Mouse (Mus musculus): ENCODE measurements around the gene Taf9. TPM values are rescaled to one million over a fixed set of nuclear protein-coding genes. Genes with fewer than 3 reads are reported as not detected.
A peak's percentile ranks its signal among the peaks of the same experiment; 100 is the strongest.

Gene Taf9
- total and polyA plus RNA-seq, 2 experiments from 2014 or later = 34.7 to 42.8 TPM

DNA sequence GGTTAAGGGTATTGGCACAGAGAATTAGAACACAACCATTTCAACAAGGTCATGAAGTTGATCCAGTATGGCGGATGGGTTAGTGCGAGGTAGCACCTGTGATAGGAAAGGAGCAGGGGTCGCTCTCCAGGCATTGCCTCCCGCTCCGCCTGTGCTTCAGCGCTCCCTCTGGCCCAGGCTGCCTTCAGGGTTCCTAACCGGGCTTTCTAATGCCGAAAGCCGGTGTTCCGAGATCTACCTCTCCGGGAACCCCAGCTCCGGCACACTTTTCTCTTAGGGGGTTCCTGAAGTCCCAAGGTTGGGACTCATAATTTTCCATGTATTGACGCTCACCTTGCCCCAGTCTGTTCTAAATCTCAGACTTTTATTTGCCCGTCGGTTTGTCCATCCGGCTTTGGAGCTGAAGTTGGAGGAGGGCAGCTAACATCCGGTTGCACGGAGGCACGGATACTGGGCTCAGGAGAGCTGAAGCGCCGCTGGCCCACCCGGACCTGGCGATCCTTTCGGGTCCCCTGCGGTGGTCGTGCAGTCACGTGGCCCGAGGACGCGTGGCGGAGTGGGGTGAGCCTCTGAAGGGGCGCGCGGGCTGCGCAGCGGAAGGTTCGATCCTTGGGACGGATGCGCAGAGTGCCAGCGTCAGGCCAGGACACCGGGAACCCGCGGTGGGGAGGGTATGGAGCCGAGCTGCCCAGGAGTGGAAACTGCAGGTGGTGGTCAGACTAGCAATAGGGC lies 18.1 kb downstream of the Taf9 start, which contains the start of gene Ccdc125:
Ccdc125 (plus strand) TSS at position 427 of the 732 bp plus-strand sequence.
- ATAC-seq = peak; percentile 76
- under 1% methylated on average over 44 of the region's 44 CpGs for WGBS
- peak within 1 kb of the TSS; percentile 45 for H3K9ac ChIP-seq (replicated peaks; ENCODE audit: low read length)
- no peaks in the 10 kb centered on the region for H3K36me3 ChIP-seq (ENCODE audit: insufficient read depth, low read length)
- H3K27me3 ChIP-seq (ENCODE audit: insufficient read depth, low read length) = no peaks in the 10 kb centered on the region
- no peaks in the 10 kb centered on the region for H3K4me1 ChIP-seq (ENCODE audit: insufficient read depth, low read length)
- H3K4me3 ChIP-seq (ENCODE audit: low read length) = peak within 1 kb of the TSS; percentile 48
- H3K9me3 ChIP-seq (ENCODE audit: low read length) = 0 out of 2 replicates have a peak, but pooled peaks cover 2% of the 10 kb centered on the region
- peak within 1 kb of the TSS; percentile 85 for H3K4me2 ChIP-seq (ENCODE audit: low read depth, low read length)
- H3K27ac ChIP-seq = no peak within 1 kb of the TSS
- TF ChIP-seq CTCF (IDR thresholded peaks at IDR 0.05; ENCODE audit: low read depth) = no peak
- DNase-seq (ENCODE audit: low spot score) = peak; percentile 16

DNA sequence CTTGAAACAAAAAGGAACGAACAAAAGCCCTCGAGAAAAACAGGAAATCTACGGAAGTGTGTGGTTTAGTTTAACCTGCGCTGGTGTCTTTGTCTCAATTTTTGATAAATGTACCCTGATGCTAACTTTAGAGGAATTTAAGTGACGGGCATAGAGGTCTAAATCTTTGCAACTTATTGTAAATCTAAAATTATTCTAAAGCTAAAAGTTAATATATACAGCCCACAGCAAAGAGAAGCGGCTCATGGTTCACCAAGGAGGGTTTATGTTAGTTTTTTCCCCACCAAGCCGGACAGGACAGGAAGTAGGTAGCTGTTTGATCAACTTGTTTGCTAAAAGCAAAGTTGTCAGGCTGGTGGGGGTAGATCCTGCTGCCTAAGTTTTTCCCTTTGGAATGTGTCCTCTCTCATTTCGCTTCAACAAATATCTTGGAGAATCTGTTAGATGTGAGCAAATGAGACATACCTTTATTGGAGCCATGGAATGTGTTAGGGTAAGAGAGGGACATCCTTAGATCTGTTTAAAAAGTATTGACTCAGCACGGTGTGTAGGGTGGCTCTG lies 18.9 kb downstream of the Taf9 start:
- 0 out of 2 replicates have a peak, but pooled peaks cover 2% of the 10 kb centered on the region for H3K9me3 ChIP-seq (ENCODE audit: low read length)
- no peak for TF ChIP-seq CTCF (IDR thresholded peaks at IDR 0.05; ENCODE audit: low read depth)
- peak overlapping the region; percentile 45; the same call in 1 of the 2 replicates for H3K9ac ChIP-seq (replicated peaks; ENCODE audit: low read length)
- 59% methylated on average over 9 of the region's 9 CpGs for WGBS
- DNase-seq (ENCODE audit: low spot score) = no peak
- H3K27me3 ChIP-seq (ENCODE audit: insufficient read depth, low read length) = no peaks in the 10 kb centered on the region
- no peak overlapping the region for H3K27ac ChIP-seq
- H3K4me1 ChIP-seq (ENCODE audit: insufficient read depth, low read length) = no peaks in the 10 kb centered on the region
- H3K4me3 ChIP-seq (ENCODE audit: low read length) = peak overlapping the region; percentile 48
- peak overlapping the region; percentile 85 for H3K4me2 ChIP-seq (ENCODE audit: low read depth, low read length)
- ATAC-seq = no peak
- H3K36me3 ChIP-seq (ENCODE audit: insufficient read depth, low read length) = no peaks in the 10 kb centered on the region

DNA sequence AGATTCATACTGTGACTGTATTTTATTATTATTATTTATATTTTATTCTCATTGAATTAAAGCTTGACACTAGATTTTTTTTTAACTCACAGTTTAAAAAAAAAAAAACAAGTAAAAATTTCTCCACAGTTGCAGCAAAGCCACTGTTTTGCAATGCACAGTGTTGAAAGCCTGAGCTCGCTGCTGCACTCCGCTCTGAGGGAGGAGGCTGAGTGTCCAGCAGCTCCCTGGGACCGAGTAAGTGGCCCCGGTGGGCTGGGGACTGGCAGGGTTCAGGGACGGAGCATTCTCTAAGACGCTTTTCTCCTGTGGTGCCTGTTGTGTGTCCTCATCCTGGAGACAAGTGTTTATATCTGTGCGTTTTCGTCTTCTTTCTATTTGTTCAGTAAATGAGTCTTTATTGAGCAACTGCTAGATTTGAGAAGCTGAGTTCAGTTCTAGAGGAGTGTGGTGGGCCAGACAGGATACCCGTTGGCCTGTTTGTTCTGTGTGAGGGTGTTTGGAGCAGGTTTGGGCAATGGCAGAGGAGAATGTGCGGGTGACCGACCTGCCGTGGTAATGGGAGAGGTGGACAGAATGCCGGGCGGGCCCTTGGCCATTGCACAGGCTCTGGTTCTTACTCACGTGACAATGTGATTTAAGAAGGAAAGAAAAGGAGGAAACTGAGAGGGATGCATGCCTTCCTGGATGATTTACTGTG lies 24.7 kb downstream of the Taf9 start:
- no peak overlapping the region for H3K27ac ChIP-seq
- no peak for TF ChIP-seq CTCF (IDR thresholded peaks at IDR 0.05; ENCODE audit: low read depth)
- H3K4me3 ChIP-seq (ENCODE audit: low read length) = no peak overlapping the region
- ATAC-seq = no peak
- H3K9ac ChIP-seq (replicated peaks; ENCODE audit: low read length) = no peak overlapping the region
- no peaks in the 10 kb centered on the region for H3K36me3 ChIP-seq (ENCODE audit: insufficient read depth, low read length)
- 0 out of 2 replicates have a peak, but pooled peaks cover 2% of the 10 kb centered on the region for H3K9me3 ChIP-seq (ENCODE audit: low read length)
- no peaks in the 10 kb centered on the region for H3K4me1 ChIP-seq (ENCODE audit: insufficient read depth, low read length)
- H3K27me3 ChIP-seq (ENCODE audit: insufficient read depth, low read length) = no peaks in the 10 kb centered on the region
- no peak for DNase-seq (ENCODE audit: low spot score)
- no peak overlapping the region for H3K4me2 ChIP-seq (ENCODE audit: low read depth, low read length)
- 89% methylated on average over 15 of the region's 15 CpGs for WGBS

DNA sequence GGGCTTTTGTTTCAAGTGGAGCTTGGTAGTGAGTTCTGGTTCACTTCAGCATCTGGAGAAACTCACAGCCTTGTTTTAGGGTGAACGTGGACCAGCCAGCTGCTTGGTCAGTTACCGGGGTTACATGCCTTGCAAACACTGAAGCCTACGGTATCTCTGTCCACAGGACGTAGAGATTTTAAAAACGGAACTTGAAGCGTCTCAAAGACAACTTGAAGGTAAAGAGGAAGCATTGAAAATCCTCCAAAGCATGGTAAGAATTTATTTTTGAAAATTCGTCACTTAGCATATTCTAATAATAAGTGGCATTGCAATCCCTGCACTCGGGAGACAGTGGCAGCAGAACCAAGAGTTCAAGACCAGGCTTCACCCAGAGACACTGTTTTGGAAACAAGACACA lies 30.2 kb downstream of the Taf9 start:
- Histone ChIP-seq H3K27me3 (ENCODE audit: insufficient read depth, low read length) (no peaks in the 10 kb centered on the region), H3K9me3 (ENCODE audit: low read length) (no peaks in the 10 kb centered on the region), H3K27ac (no peak overlapping the region), H3K4me3 (ENCODE audit: low read length) (no peak overlapping the region), H3K4me1 (ENCODE audit: insufficient read depth, low read length) (no peaks in the 10 kb centered on the region), H3K9ac (replicated peaks; ENCODE audit: low read length) (no peak overlapping the region), H3K4me2 (ENCODE audit: low read depth, low read length) (no peak overlapping the region), H3K36me3 (ENCODE audit: insufficient read depth, low read length) (no peaks in the 10 kb centered on the region)
- 86% methylated on average over 8 of the region's 8 CpGs for WGBS
- no peak for TF ChIP-seq CTCF (IDR thresholded peaks at IDR 0.05; ENCODE audit: low read depth)
- no peak for ATAC-seq
- no peak for DNase-seq (ENCODE audit: low spot score)

DNA sequence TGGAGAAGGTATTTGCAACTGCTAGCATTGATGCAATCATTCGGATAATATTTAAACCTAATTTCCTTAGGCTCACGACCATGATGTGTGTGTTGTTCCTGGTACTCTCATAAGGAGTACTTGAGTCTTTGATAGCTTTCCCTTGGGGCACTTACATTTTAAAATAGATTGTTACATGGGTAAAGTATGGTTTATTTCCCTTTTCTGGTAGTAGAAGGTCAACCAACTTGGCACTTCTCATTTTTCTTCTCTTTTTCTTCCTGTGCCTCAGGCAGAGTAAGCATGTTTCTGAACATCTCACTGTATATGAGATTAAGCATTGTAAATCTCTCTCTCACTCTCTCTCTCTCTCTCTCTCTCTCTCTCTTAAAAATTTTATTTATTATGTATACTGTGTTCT lies 31.5 kb downstream of the Taf9 start:
- no peaks in the 10 kb centered on the region for H3K4me1 ChIP-seq (ENCODE audit: insufficient read depth, low read length)
- no peak overlapping the region for H3K27ac ChIP-seq
- H3K4me3 ChIP-seq (ENCODE audit: low read length) = no peak overlapping the region
- H3K4me2 ChIP-seq (ENCODE audit: low read depth, low read length) = no peak overlapping the region
- no peak for TF ChIP-seq CTCF (IDR thresholded peaks at IDR 0.05; ENCODE audit: low read depth)
- H3K9me3 ChIP-seq (ENCODE audit: low read length) = no peaks in the 10 kb centered on the region
- no peak overlapping the region for H3K9ac ChIP-seq (replicated peaks; ENCODE audit: low read length)
- 78% methylated on average over 2 of the region's 2 CpGs for WGBS
- no peaks in the 10 kb centered on the region for H3K36me3 ChIP-seq (ENCODE audit: insufficient read depth, low read length)
- no peak for DNase-seq (ENCODE audit: low spot score)
- H3K27me3 ChIP-seq (ENCODE audit: insufficient read depth, low read length) = no peaks in the 10 kb centered on the region
- no peak for ATAC-seq

DNA sequence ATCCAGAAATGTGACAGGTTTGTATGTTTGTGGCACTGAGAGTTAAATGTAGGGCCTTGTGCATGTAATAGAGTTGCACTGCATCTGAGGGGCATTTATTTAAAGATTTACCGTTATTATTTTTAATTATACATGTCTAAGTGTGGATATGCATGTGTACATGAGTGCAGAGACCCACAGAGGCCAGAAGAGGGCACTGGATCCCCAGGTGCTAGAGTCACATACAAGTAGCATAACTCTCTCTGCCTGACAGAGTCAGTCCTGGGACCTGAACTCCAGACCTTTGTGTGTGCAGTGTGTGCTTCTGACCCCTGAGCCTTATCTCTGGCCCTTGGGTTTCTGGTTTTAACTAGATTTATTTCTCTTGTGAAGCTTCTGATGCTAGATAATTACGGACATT lies 33.0 kb downstream of the Taf9 start:
- no peaks in the 10 kb centered on the region for H3K27me3 ChIP-seq (ENCODE audit: insufficient read depth, low read length)
- DNase-seq (ENCODE audit: low spot score) (no peak), ATAC-seq (no peak)
- H3K4me2 ChIP-seq (ENCODE audit: low read depth, low read length) = no peak overlapping the region
- WGBS = 77% methylated on average over 2 of the region's 2 CpGs
- no peak overlapping the region for H3K9ac ChIP-seq (replicated peaks; ENCODE audit: low read length)
- no peak overlapping the region for H3K27ac ChIP-seq
- H3K4me1 ChIP-seq (ENCODE audit: insufficient read depth, low read length) = no peaks in the 10 kb centered on the region
- H3K36me3 ChIP-seq (ENCODE audit: insufficient read depth, low read length) = no peaks in the 10 kb centered on the region
- peak; percentile 36; the same call in 1 of the 2 replicates for TF ChIP-seq CTCF (IDR thresholded peaks at IDR 0.05; ENCODE audit: low read depth)
- no peak overlapping the region for H3K4me3 ChIP-seq (ENCODE audit: low read length)
- H3K9me3 ChIP-seq (ENCODE audit: low read length) = no peaks in the 10 kb centered on the region
